In genomic region chr5:112640651-112641050, GRCm38 (mm10) we compare ENCODE assay signal across 8 mouse cellular contexts.
DNase-seq lines count a peak whose midpoint lies in the region; ATAC-seq and TF ChIP-seq lines count a peak whose summit lies in the region.

No protein-coding gene starts in this region.

- H3K27ac ChIP-seq in heart, embryonic 15.5 days, result no peak overlapping the region
- no peak overlapping the region for H3K27ac ChIP-seq in ES-E14 (ENCODE audit: insufficient read depth, low read depth, low read length, poor library complexity, severe bottlenecking)

- no peak overlapping the region for H3K4me3 ChIP-seq in heart, embryonic 15.5 days
- H3K4me3 ChIP-seq in ES-E14 (ENCODE audit: insufficient read depth in 1 of 2, low read depth in 1 of 2, low read length in 2 of 2, poor library complexity in 1 of 2, severe bottlenecking in 1 of 2), result 0 out of 4 replicates have a peak overlapping the region, but pooled peaks of 1 of the 2 experiments have one; percentile 12
- peak overlapping the region; percentile 25 for H3K4me3 ChIP-seq in megakaryocyte, embryonic 14.5 days (replicated peaks)

- 19% methylated on average over 13 of the region's 13 CpGs for WGBS in heart, embryonic 15.5 days

- peaks cover 80% of the 10 kb centered on the region for H3K27me3 ChIP-seq in heart, embryonic 15.5 days
- H3K27me3 ChIP-seq in megakaryocyte, embryonic 14.5 days (replicated peaks), result peaks cover 12% of the 10 kb centered on the region

- H3K36me3 ChIP-seq in heart, embryonic 15.5 days, result no peaks in the 10 kb centered on the region
- H3K36me3 ChIP-seq in ES-E14 (ENCODE audit: control insufficient read depth, insufficient read depth, low read length, poor library complexity, severe bottlenecking), result no peaks in the 10 kb centered on the region
- H3K36me3 ChIP-seq in megakaryocyte, embryonic 14.5 days (replicated peaks; ENCODE audit: low read length), result no peaks in the 10 kb centered on the region

- H3K4me1 ChIP-seq in heart, embryonic 15.5 days (replicated peaks), result peaks cover 9% of the 10 kb centered on the region; the same call in 1 of the 2 replicates
- H3K4me1 ChIP-seq in ES-E14 (ENCODE audit: control insufficient read depth in 2 of 2, insufficient read depth in 2 of 2, low read length in 2 of 2, poor library complexity in 1 of 2), result peaks cover 2 to 19% of the 10 kb centered on the region in 2 experiments; a peak in 1 of 4 replicates
- H3K4me1 ChIP-seq in megakaryocyte, embryonic 14.5 days, result peaks cover 7% of the 10 kb centered on the region; the same call in 1 of the 2 replicates

- H3K9ac ChIP-seq in heart, embryonic 15.5 days, result no peak overlapping the region
- H3K9ac ChIP-seq in ES-E14 (ENCODE audit: insufficient read depth, low read depth, low read length, poor library complexity, severe bottlenecking), result no peak overlapping the region

- peak overlapping the region; percentile 32 for H3K4me2 ChIP-seq in heart, embryonic 15.5 days

- no peaks in the 10 kb centered on the region for H3K9me3 ChIP-seq in heart, embryonic 15.5 days (replicated peaks)
- H3K9me3 ChIP-seq in ES-E14 (ENCODE audit: control insufficient read depth, insufficient read depth, low read depth, low read length), result no peaks in the 10 kb centered on the region
- peaks cover 31% of the 10 kb centered on the region for H3K9me3 ChIP-seq in megakaryocyte, embryonic 14.5 days

- DNase-seq in heart, postnatal 36 days, result no peak
- peak; percentile 70 for DNase-seq in ES-E14 (ENCODE audit: low read depth, low spot score)
- DNase-seq in right cerebral cortex, postnatal 4 days, result no peak
- DNase-seq in cerebellum, postnatal 14 days, result no peak
- no peak for DNase-seq in frontal cortex, postnatal 36 days (ENCODE audit: low spot score in 2 of 2)

- in situ Hi-C loops in ES-E14 (cut with MboI; ENCODE audit: low sequenced_read_pairs in 2 of 2, unreplicated experiment in 2 of 2), result no loop called here

- 0 out of 2 replicates have a peak, but pooled peaks have one; percentile 47 for ATAC-seq in heart, embryonic 15.5 days (replicated peaks; ENCODE audit: insufficient number of reproducible peaks, insufficient read depth, low FRiP score, low read depth)
- peak; percentile 71 for ATAC-seq in granulocyte monocyte progenitor cell, adult 5-6 weeks (replicated peaks; ENCODE audit: poor library complexity, severe bottlenecking)

- intact Hi-C loops in heart, postnatal 36 days (cut with DNase I), result no loop called here

TF ChIP-seq in ES-E14, 5 proteins besides CTCF, POLR2A, EP300 and RAD21:
- TF ChIP-seq ZC3H11A (IDR thresholded peaks at IDR 0.05; ENCODE audit: borderline replicate concordance, low read depth, low read length), result no peak
